Mouse (Mus musculus): ENCODE measurements at regions not wholly inside any gene's neighbourhood (a gene's known extent, or its start where the extent isn't known, plus 50 kb on each side); places are given as distances from the start of the nearest gene placed in this dataset.
A peak's percentile ranks its signal among the peaks of the same experiment; 100 is the strongest.

GRCm38 (mm10) chr10:37602936-37603335 lies 464.2 kb upstream of the Marcks start:
- DNase-seq: no peak

- no peak for DNase-seq
These were observed 451.2 kb upstream of the Marcks start for GRCm38 (mm10) chr10:37589889-37590288.

GRCm38 (mm10) chr10:37589009-37589408 lies 450.3 kb upstream of the Marcks start:
- no peak for DNase-seq

GRCm38 (mm10) chr10:37571171-37571570 lies 432.5 kb upstream of the Marcks start:
- no peak for DNase-seq

GRCm38 (mm10) chr10:37561705-37562104 lies 423.0 kb upstream of the Marcks start:
- DNase-seq: no peak

GRCm38 (mm10) chr10:37549446-37549845 lies 410.7 kb upstream of the Marcks start:
- no peak for DNase-seq

- no peak for DNase-seq
These were observed 402.0 kb upstream of the Marcks start for GRCm38 (mm10) chr10:37540703-37541102.

GRCm38 (mm10) chr10:37505966-37506615 lies 367.4 kb upstream of the Marcks start:
- DNase-seq: no peak

- no peak for DNase-seq
These were observed 365.7 kb upstream of the Marcks start for GRCm38 (mm10) chr10:37504468-37504867.

- no peak for DNase-seq
These were observed 363.8 kb upstream of the Marcks start for GRCm38 (mm10) chr10:37502505-37502904.

GRCm38 (mm10) chr10:37501043-37501442 lies 362.3 kb upstream of the Marcks start:
- no peak for DNase-seq

- no peak for DNase-seq
These were observed 356.7 kb upstream of the Marcks start for GRCm38 (mm10) chr10:37495467-37495866.

- no peak for DNase-seq
These were observed 355.9 kb upstream of the Marcks start for GRCm38 (mm10) chr10:37494552-37495166.

GRCm38 (mm10) chr10:37494098-37494497 lies 355.4 kb upstream of the Marcks start:
- no peak for DNase-seq

- no peak for DNase-seq
These were observed 345.7 kb upstream of the Marcks start for GRCm38 (mm10) chr10:37484311-37485023.

GRCm38 (mm10) chr10:37483521-37483920 lies 344.8 kb upstream of the Marcks start:
- DNase-seq: peak; percentile 3

GRCm38 (mm10) chr10:37481879-37482278 lies 343.2 kb upstream of the Marcks start:
- DNase-seq: no peak

GRCm38 (mm10) chr10:37480331-37480730 lies 341.6 kb upstream of the Marcks start:
- peak; percentile 2 for DNase-seq

- DNase-seq: peak; percentile 10
These were observed 339.4 kb upstream of the Marcks start for GRCm38 (mm10) chr10:37478108-37478507.

GRCm38 (mm10) chr10:37473086-37473485 lies 334.4 kb upstream of the Marcks start:
- no peak for DNase-seq

- no peak for DNase-seq
These were observed 318.7 kb upstream of the Marcks start for GRCm38 (mm10) chr10:37457384-37457783.

- no peak for DNase-seq
These were observed 311.2 kb upstream of the Marcks start for GRCm38 (mm10) chr10:37449894-37450293.
